Mouse (Mus musculus): ENCODE data around the gene Sart1. TPM values are rescaled to one million over a fixed set of nuclear protein-coding genes. Genes with fewer than 3 reads are reported as not detected.
A peak's percentile ranks its signal among the peaks of the same experiment; 100 is the strongest.

The Sart1 gene
- polyA plus RNA-seq, 1 experiment from 2014 or later: 88.8 TPM

DNA sequence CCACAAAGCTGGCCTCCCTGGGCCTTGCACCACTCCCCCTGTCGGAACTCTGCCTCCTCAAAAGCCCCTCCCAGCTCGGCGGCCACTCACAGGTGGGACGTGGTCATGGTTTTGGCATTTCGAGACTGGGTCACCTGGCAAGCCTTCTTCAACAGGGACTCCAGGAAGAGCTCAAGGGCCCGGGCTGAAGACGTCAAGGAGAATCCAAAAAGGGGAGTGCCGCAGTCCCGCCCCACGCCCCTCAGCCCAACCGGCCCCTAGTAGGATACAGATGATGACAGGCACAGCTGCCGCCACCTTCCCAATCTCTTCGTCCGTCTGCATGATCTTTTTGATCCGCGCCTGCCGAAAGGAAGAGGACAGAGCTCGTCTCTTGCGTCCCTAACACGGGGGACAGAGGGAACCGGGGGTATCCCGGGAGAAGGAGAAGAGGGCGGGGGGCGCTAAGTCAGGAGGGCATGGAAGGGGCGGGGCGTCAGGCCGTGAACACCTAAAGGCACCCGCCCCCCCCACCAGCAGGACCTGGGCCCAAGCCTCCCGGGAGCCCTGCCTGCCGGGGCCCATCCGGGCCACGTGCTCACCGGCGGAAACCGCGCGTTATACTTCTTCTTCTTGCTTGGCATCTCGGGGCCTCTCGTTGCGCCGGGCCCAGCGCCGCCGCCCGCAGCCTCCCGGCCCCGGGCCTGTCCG lies 35.7 kb upstream of the Sart1 start:
- under 1% methylated on average over 37 of the region's 48 CpGs for WGBS
- no peaks in the 10 kb centered on the region for H3K9me3 ChIP-seq
- peak overlapping the region; percentile 84 for H3K4me3 ChIP-seq
- H3K36me3 ChIP-seq: peaks cover 49% of the 10 kb centered on the region
- peak; percentile 92 for DNase-seq (ENCODE audit: low spot score)
- peaks cover 30% of the 10 kb centered on the region for H3K4me1 ChIP-seq
- H3K27me3 ChIP-seq (ENCODE audit: insufficient read depth, poor library complexity, severe bottlenecking): no peaks in the 10 kb centered on the region
- H3K27ac ChIP-seq: peak overlapping the region; percentile 95

GRCm38 (mm10) chr19:5423561-5423960 lies 35.1 kb upstream of the Sart1 start:
- Histone ChIP-seq H3K36me3 (peaks cover 49% of the 10 kb centered on the region), H3K27ac (peak overlapping the region; percentile 95; the same call in 1 of the 2 replicates)

DNA sequence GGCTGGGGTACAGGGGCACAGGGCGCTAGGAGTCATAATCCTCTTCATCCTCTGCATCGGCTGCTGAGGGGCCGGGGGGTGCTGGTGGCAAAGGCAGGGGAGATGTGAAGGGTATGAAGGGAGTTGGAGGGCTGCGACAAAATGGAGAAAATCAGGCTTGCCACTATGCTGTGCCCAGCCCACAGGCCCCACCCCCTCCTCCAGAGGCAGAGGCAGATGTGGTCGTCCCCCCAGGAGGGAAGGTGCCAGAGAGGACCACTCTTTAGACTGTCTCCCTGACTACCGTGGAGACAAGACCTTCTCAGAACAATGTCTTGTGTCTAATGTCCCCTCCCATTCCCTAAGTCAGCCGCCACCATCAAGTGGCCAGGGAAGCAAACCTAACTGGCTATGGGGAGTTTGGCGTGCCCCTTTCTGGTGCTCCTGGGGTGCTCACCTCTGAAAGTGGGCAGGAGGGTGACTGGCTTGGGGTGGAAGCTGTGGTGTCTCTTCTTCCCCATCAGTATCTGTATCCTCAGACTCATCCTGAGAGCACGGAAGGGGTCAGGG lies 34.5 kb upstream of the Sart1 start:
- H3K27me3 ChIP-seq (ENCODE audit: insufficient read depth, poor library complexity, severe bottlenecking): no peaks in the 10 kb centered on the region
- no peaks in the 10 kb centered on the region for H3K9me3 ChIP-seq
- DNase-seq (ENCODE audit: low spot score): no peak
- H3K27ac ChIP-seq: no peak overlapping the region
- peak overlapping the region; percentile 84 for H3K4me3 ChIP-seq
- peaks cover 30% of the 10 kb centered on the region for H3K4me1 ChIP-seq
- H3K36me3 ChIP-seq: peaks cover 55% of the 10 kb centered on the region
- WGBS: 89% methylated on average over 9 of the region's 9 CpGs

More at GRCm38 (mm10) chr19:5423561-5423960, 35.1 kb upstream of the Sart1 start:
- DNase-seq (ENCODE audit: low spot score): no peak
- H3K27me3 ChIP-seq (ENCODE audit: insufficient read depth, poor library complexity, severe bottlenecking): no peaks in the 10 kb centered on the region
- H3K9me3 ChIP-seq: no peaks in the 10 kb centered on the region
- 65% methylated on average over 12 of the region's 12 CpGs for WGBS
- H3K4me3 ChIP-seq: peak overlapping the region; percentile 84
- peaks cover 30% of the 10 kb centered on the region for H3K4me1 ChIP-seq

DNA sequence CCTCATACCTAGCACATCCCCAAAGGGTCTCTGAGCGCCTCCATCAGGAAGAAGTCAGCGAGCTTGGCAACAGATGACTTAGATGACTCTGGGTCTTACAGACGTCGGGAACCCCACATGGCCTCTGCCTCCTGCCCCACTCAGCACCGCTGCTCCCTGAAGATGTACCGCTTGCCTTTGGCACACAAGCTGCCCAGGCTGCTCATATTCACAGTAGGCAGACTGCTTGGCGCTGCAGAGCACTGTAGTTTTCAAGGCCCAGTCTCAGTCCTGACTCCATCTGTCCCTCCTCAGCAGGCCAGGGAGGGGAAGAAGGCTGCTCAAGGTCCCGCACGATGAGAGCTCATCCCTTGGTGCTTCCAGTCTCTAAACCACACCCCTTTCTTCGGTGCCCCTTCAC lies 33.8 kb upstream of the Sart1 start:
- no peak overlapping the region for H3K4me3 ChIP-seq
- no peaks in the 10 kb centered on the region for H3K9me3 ChIP-seq
- peaks cover 30% of the 10 kb centered on the region for H3K4me1 ChIP-seq
- peaks cover 54% of the 10 kb centered on the region for H3K36me3 ChIP-seq
- H3K27me3 ChIP-seq (ENCODE audit: insufficient read depth, poor library complexity, severe bottlenecking): no peaks in the 10 kb centered on the region
- no peak for DNase-seq (ENCODE audit: low spot score)
- H3K27ac ChIP-seq: no peak overlapping the region
- WGBS: 81% methylated on average over 10 of the region's 10 CpGs

DNA sequence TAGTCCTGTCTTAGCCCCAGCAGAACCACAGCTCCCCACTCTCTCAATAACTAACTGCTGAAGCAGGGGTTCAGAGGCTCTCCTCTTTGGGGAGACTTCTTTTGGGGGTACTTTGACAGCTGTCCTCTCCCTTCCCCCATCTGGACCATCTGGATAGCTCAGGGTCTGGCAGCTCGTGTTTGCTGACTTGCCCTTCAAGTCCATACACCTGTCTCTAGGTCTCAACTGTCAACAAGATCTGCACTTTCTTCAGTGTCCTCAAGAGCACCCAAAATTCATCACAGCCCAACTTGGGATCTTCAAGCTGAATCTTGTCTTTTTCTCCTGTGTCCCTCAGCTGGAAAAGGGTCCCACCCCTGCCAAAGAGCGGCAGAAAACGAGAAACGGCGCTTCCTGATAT lies 33.3 kb upstream of the Sart1 start:
- H3K4me3 ChIP-seq: no peak overlapping the region
- 94% methylated on average over 5 of the region's 5 CpGs for WGBS

GRCm38 (mm10) chr19:5420579-5420978 lies 32.1 kb upstream of the Sart1 start:
- Histone ChIP-seq H3K4me3 (no peak overlapping the region), H3K36me3 (peaks cover 40% of the 10 kb centered on the region), H3K27me3 (ENCODE audit: insufficient read depth, poor library complexity, severe bottlenecking) (no peaks in the 10 kb centered on the region), H3K4me1 (peaks cover 14% of the 10 kb centered on the region), H3K27ac (no peak overlapping the region), H3K9me3 (no peaks in the 10 kb centered on the region)
- WGBS: 91% methylated on average over 6 of the region's 6 CpGs
- DNase-seq (ENCODE audit: low spot score): no peak

More for the DNA sequence above, 33.3 kb upstream of the Sart1 start:
- Histone ChIP-seq H3K27me3 (ENCODE audit: insufficient read depth, poor library complexity, severe bottlenecking) (no peaks in the 10 kb centered on the region), H3K9me3 (no peaks in the 10 kb centered on the region), H3K4me1 (peaks cover 26% of the 10 kb centered on the region), H3K36me3 (peaks cover 49% of the 10 kb centered on the region), H3K27ac (no peak overlapping the region)
- DNase-seq (ENCODE audit: low spot score): no peak

DNA sequence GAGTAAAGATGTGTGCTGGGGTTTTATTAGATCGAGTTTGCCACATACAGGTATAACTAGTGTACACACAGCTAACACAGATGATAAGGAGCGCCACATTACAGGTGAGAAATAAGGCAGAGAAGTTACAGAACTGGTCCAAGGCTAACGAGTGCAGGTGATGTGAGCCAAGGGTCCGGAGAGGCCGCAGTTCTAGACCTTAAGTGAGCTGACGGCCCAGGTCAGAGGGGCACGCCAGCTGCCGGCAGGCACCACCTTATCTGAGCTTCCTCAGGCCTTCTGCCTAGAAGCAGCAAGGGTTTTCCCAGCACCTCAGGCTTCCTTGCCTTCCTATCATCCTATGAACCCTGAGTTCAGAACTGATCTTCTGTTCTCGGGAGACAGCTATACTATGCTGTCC lies 31.1 kb upstream of the Sart1 start:
- no peaks in the 10 kb centered on the region for H3K27me3 ChIP-seq (ENCODE audit: insufficient read depth, poor library complexity, severe bottlenecking)
- no peak overlapping the region for H3K4me3 ChIP-seq
- no peaks in the 10 kb centered on the region for H3K9me3 ChIP-seq
- H3K4me1 ChIP-seq: peaks cover 14% of the 10 kb centered on the region
- H3K36me3 ChIP-seq: peaks cover 40% of the 10 kb centered on the region
- 81% methylated on average over 9 of the region's 9 CpGs for whole genome bisulfite sequencing
- no peak overlapping the region for H3K27ac ChIP-seq
- DNase-seq (ENCODE audit: low spot score): no peak

DNA sequence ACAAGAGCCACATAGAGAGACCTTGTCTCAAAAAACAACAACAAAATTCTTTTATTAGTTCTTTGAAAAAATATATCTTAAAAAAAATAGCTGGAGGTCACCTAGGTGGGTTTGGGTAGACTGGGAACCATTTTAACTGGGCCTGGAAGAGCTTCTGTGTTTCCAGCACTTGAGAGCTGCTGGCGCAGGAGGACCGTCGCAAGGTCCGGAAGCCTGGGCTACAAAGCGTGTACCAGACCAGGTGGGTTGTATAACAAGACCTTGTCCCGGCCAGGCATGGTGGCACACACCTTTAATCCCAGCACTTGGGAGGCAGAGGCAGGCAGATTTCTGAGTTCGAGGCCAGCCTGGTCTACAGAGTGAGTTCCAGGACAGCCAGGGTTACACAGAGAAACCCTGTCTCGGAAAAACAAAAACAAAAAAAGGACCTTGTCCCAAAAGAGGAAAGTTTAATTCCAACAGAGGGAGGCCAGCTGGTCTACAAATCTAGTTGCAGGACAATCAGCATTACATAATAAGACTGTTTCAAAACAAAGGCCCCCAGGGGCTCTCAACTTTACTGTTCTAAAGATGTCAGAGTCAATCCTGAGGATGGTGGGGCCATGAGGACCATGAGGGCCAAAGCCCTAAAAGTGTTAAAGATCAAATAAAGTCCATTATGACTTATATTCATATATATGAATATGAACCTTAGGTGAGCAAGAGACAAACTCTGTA lies 30.4 kb upstream of the Sart1 start:
- no peaks in the 10 kb centered on the region for H3K27me3 ChIP-seq (ENCODE audit: insufficient read depth, poor library complexity, severe bottlenecking)
- WGBS: 88% methylated on average over 8 of the region's 8 CpGs
- no peak overlapping the region for H3K4me3 ChIP-seq
- no peak overlapping the region for H3K27ac ChIP-seq
- no peaks in the 10 kb centered on the region for H3K9me3 ChIP-seq
- no peak for DNase-seq (ENCODE audit: low spot score)
- peaks cover 40% of the 10 kb centered on the region for H3K36me3 ChIP-seq
- H3K4me1 ChIP-seq: peaks cover 15% of the 10 kb centered on the region

GRCm38 (mm10) chr19:5414534-5414957 lies 26.0 kb upstream of the Sart1 start:
- WGBS: 60% methylated on average over 2 of the region's 2 CpGs
- Histone ChIP-seq H3K27me3 (ENCODE audit: insufficient read depth, poor library complexity, severe bottlenecking) (no peaks in the 10 kb centered on the region), H3K4me1 (peaks cover 11% of the 10 kb centered on the region; the same call in 1 of the 2 replicates), H3K4me3 (no peak overlapping the region), H3K9me3 (no peaks in the 10 kb centered on the region), H3K36me3 (peaks cover 9% of the 10 kb centered on the region; the same call in 1 of the 2 replicates), H3K27ac (no peak overlapping the region)
- DNase-seq (ENCODE audit: low spot score): no peak

- peaks cover 11% of the 10 kb centered on the region; the same call in 1 of the 2 replicates for H3K4me1 ChIP-seq
- no peaks in the 10 kb centered on the region for H3K27me3 ChIP-seq (ENCODE audit: insufficient read depth, poor library complexity, severe bottlenecking)
- no peak overlapping the region for H3K4me3 ChIP-seq
- H3K9me3 ChIP-seq: no peaks in the 10 kb centered on the region
- H3K27ac ChIP-seq: no peak overlapping the region
- H3K36me3 ChIP-seq: peaks cover 11% of the 10 kb centered on the region; the same call in 1 of the 2 replicates
- 73% methylated on average over 4 of the region's 4 CpGs for WGBS
- no peak for DNase-seq (ENCODE audit: low spot score)
These were observed 25.3 kb upstream of the Sart1 start for GRCm38 (mm10) chr19:5413840-5414239.

DNA sequence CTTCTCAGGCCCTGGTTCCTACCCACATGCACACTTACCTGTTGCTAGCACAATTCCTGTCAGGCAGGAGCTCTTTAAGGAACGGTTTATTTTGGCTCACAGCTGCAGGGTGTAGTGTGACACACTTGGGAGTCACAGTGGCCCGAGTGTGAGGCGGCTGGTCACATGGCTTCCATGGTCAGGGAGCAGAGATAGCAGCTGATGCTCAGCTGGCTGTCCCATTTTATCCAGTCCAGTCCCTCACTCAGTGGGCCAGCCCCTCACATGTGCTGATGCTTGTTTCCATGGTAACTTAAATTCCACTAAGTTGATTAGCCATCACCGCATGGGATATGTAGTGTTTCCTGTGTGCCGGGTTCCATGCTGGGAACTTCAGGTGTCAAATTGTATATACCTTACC lies 23.5 kb upstream of the Sart1 start:
- Histone ChIP-seq H3K9me3 (no peaks in the 10 kb centered on the region), H3K4me3 (no peak overlapping the region), H3K27me3 (ENCODE audit: insufficient read depth, poor library complexity, severe bottlenecking) (no peaks in the 10 kb centered on the region), H3K36me3 (0 out of 2 replicates have a peak, but pooled peaks cover 4% of the 10 kb centered on the region), H3K4me1 (peaks cover 30% of the 10 kb centered on the region), H3K27ac (no peak overlapping the region)
- no peak for DNase-seq (ENCODE audit: low spot score)
- whole genome bisulfite sequencing: 73% methylated on average over 5 of the region's 5 CpGs

GRCm38 (mm10) chr19:5410641-5411040 lies 22.1 kb upstream of the Sart1 start:
- no peaks in the 10 kb centered on the region for H3K9me3 ChIP-seq
- H3K27ac ChIP-seq: no peak overlapping the region
- H3K4me1 ChIP-seq: peaks cover 35% of the 10 kb centered on the region
- no peaks in the 10 kb centered on the region for H3K27me3 ChIP-seq (ENCODE audit: insufficient read depth, poor library complexity, severe bottlenecking)
- H3K4me3 ChIP-seq: no peak overlapping the region
- 0 out of 2 replicates have a peak, but pooled peaks cover 4% of the 10 kb centered on the region for H3K36me3 ChIP-seq
- DNase-seq (ENCODE audit: low spot score): no peak
- 77% methylated on average over 5 of the region's 5 CpGs for WGBS

- Histone ChIP-seq H3K9me3 (no peaks in the 10 kb centered on the region), H3K27me3 (ENCODE audit: insufficient read depth, poor library complexity, severe bottlenecking) (no peaks in the 10 kb centered on the region), H3K4me1 (peaks cover 32% of the 10 kb centered on the region), H3K4me3 (no peak overlapping the region), H3K27ac (no peak overlapping the region), H3K36me3 (0 out of 2 replicates have a peak, but pooled peaks cover 4% of the 10 kb centered on the region)
- DNase-seq (ENCODE audit: low spot score): no peak
- 76% methylated on average over 5 of the region's 5 CpGs for WGBS
These were observed 20.6 kb upstream of the Sart1 start for GRCm38 (mm10) chr19:5409068-5409467.
